Comparison of ENCODE assay signal across 14 mouse cellular contexts in the genomic region with DNA sequence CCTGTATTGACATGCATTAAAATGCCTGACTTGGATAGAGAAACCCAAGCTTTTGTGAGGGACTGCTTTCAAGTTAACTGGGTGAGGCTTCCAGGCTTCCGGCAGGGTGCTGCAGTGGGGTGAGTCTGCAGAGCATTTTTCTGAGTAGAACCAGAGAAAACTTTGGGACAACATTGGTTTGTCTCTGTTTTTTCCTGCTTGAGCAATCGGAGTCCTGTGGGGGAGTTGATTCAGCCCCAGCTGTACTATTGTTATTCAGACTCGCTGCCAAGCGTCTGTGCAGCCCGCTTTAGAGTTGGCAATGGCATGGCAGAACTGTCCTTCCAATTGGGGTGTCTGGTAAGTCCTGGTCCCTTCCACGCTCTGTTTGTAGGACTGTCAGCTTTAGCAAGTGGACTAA.
DNase-seq lines count a peak whose midpoint lies in the region; ATAC-seq and TF ChIP-seq lines count a peak whose summit lies in the region.
"Had no signal": no experiment of that assay in that cellular context is flagged by ENCODE, and none has a peak within 500 bp of the region (broad histone marks: within the 10 kb centered on the region; RNA-seq: fewer than 3 reads in every experiment).

No protein-coding gene starts in this region.

- no peak for TF ChIP-seq CTCF in heart, postnatal 0 days (IDR thresholded peaks at IDR 0.05; ENCODE audit: low read depth)

- peak overlapping the region; percentile 34; the same call in 1 of the 2 replicates for H3K27ac ChIP-seq in embryonic facial prominence, embryonic 15.5 days (replicated peaks)
- no peak overlapping the region for H3K27ac ChIP-seq in embryonic facial prominence, embryonic 10.5 days (replicated peaks)
- H3K27ac ChIP-seq in heart, postnatal 0 days (ENCODE audit: low read depth), result peak overlapping the region; percentile 25; the same call in 1 of the 2 replicates
- H3K27ac ChIP-seq: limb, embryonic 12.5 days had no signal

- intact Hi-C loops in left cerebral cortex, postnatal 36 days (cut with DNase I), result no loop called here

- no peak overlapping the region for H3K9ac ChIP-seq in embryonic facial prominence, embryonic 15.5 days
- no peak overlapping the region for H3K9ac ChIP-seq in heart, postnatal 0 days (replicated peaks; ENCODE audit: low read depth, low read length)
- H3K9ac ChIP-seq: limb, embryonic 12.5 days had no signal

- no peaks in the 10 kb centered on the region for H3K36me3 ChIP-seq in embryonic facial prominence, embryonic 15.5 days
- H3K36me3 ChIP-seq in embryonic facial prominence, embryonic 10.5 days (replicated peaks), result no peaks in the 10 kb centered on the region
- no peaks in the 10 kb centered on the region for H3K36me3 ChIP-seq in heart, postnatal 0 days (replicated peaks; ENCODE audit: control insufficient read depth, insufficient read depth, low read length)
- H3K36me3 ChIP-seq: limb, embryonic 12.5 days had no signal

- no peak for ATAC-seq in embryonic facial prominence, embryonic 15.5 days (ENCODE audit: insufficient number of reproducible peaks, low FRiP score, low TSS enrichment, low read depth)
- ATAC-seq in heart, postnatal 0 days (ENCODE audit: insufficient read depth, low read depth), result no peak
- ATAC-seq: midbrain, embryonic 16.5 days had no signal

- TF ChIP-seq EP300 in heart, postnatal 0 days (IDR thresholded peaks at IDR 0.05; ENCODE audit: low read depth), result no peak

- 63% methylated on average over 6 of the region's 6 CpGs for WGBS in embryonic facial prominence, embryonic 15.5 days
- 81% methylated on average over 6 of the region's 6 CpGs for WGBS in embryonic facial prominence, embryonic 10.5 days
- WGBS in heart, postnatal 0 days, result 70% methylated on average over 6 of the region's 6 CpGs

- no peak overlapping the region for H3K4me3 ChIP-seq in embryonic facial prominence, embryonic 15.5 days (replicated peaks)
- H3K4me3 ChIP-seq in embryonic facial prominence, embryonic 10.5 days, result no peak overlapping the region
- H3K4me3 ChIP-seq in heart, postnatal 0 days (ENCODE audit: low read depth, low read length), result no peak overlapping the region
- H3K4me3 ChIP-seq: erythroblast, embryonic 14.5 days; limb, embryonic 12.5 days had no signal

- DNase-seq in embryonic facial prominence, embryonic 10.5 days (ENCODE audit: low spot score), result no peak
- peak; percentile 5 for DNase-seq in lung, postnatal 14 days
- no peak for DNase-seq in lung, postnatal 4 days
- DNase-seq in heart, postnatal 0 days (ENCODE audit: low spot score), result no peak
- DNase-seq in left cerebral cortex, postnatal 36 days (ENCODE audit: low spot score in 2 of 2), result peak; percentile 10 to 21
- no peak for DNase-seq in embryo, embryonic 10.5 days (ENCODE audit: low spot score)
- no peak for DNase-seq in urinary bladder, postnatal 14 days (ENCODE audit: low spot score)
- DNase-seq: adrenal gland, postnatal 36 days; B cell, adult 2 months; kidney, adult 9 months had no signal

- no peak overlapping the region for H3K4me2 ChIP-seq in embryonic facial prominence, embryonic 15.5 days (replicated peaks)
- no peak overlapping the region for H3K4me2 ChIP-seq in heart, postnatal 0 days (ENCODE audit: low read depth, low read length)
- H3K4me2 ChIP-seq: limb, embryonic 12.5 days had no signal

- H3K9me3 ChIP-seq in embryonic facial prominence, embryonic 15.5 days (replicated peaks), result no peaks in the 10 kb centered on the region
- H3K9me3 ChIP-seq in embryonic facial prominence, embryonic 10.5 days, result no peaks in the 10 kb centered on the region
- no peaks in the 10 kb centered on the region for H3K9me3 ChIP-seq in heart, postnatal 0 days (replicated peaks; ENCODE audit: control insufficient read depth, low read length)
- H3K9me3 ChIP-seq: limb, embryonic 12.5 days had no signal

- H3K4me1 ChIP-seq in embryonic facial prominence, embryonic 15.5 days, result peaks cover 5% of the 10 kb centered on the region; the same call in 1 of the 2 replicates
- no peaks in the 10 kb centered on the region for H3K4me1 ChIP-seq in embryonic facial prominence, embryonic 10.5 days
- H3K4me1 ChIP-seq in heart, postnatal 0 days (ENCODE audit: control insufficient read depth, insufficient read depth), result no peaks in the 10 kb centered on the region
- H3K4me1 ChIP-seq: limb, embryonic 12.5 days had no signal

- H3K27me3 ChIP-seq in embryonic facial prominence, embryonic 15.5 days, result no peaks in the 10 kb centered on the region
- no peaks in the 10 kb centered on the region for H3K27me3 ChIP-seq in embryonic facial prominence, embryonic 10.5 days (replicated peaks; ENCODE audit: low read depth, poor library complexity, severe bottlenecking)
- no peaks in the 10 kb centered on the region for H3K27me3 ChIP-seq in heart, postnatal 0 days (ENCODE audit: control insufficient read depth, insufficient read depth, low read length)
- H3K27me3 ChIP-seq: limb, embryonic 12.5 days had no signal

Comparison
In these comparisons a context has a peak if more than half of its experiments do, and no peak if none do; other contexts are left out.
1. DNase-seq: peak in lung, postnatal 14 days (single experiment) and left cerebral cortex, postnatal 36 days (2 of 2); none in embryonic facial prominence, embryonic 10.5 days (single experiment), lung, postnatal 4 days (0 of 2), heart, postnatal 0 days (single experiment), embryo, embryonic 10.5 days (single experiment) and urinary bladder, postnatal 14 days (single experiment).